Mouse (Mus musculus) CH12.LX (cell line): ENCODE measurements around the gene Gm13694. TPM values are rescaled to one million over a fixed set of nuclear protein-coding genes. Genes with fewer than 3 reads are reported as not detected.
"Not testable (repeated sequence)": the region's sequence is repeated elsewhere in the genome, so short reads cannot be mapped to it uniquely, and the experiment has no call there.

Source experiments
- DNase-seq: peaks from one replicate; pipeline ENCODE4 v3.0.0-alpha.2; 2013; ENCODE audit errors: extremely low read depth
- H3K27ac ChIP-seq: 2 replicates; pipeline ENCODE4 v1.5.1; 2012; ENCODE audit warnings: low read depth, mild to moderate bottlenecking, control low read depth, moderate library complexity; ENCODE audit not compliant: insufficient read depth
- H3K27me3 ChIP-seq: replicated peaks from 2 replicates; pipeline ENCODE3; 2012; ENCODE audit warnings: inconsistent platforms
- H3K36me3 ChIP-seq, 2 experiments: replicated peaks in 1 of 2; 2 replicates each; pipeline versions ENCODE3 to v1.6.1; 2012; ENCODE audit warnings: inconsistent platforms in 1 of 2, low read length in 1 of 2, mild to moderate bottlenecking in 1 of 2, mixed read lengths in 1 of 2, moderate library complexity in 1 of 2; ENCODE audit not compliant: control insufficient read depth in 1 of 2, insufficient read depth in 1 of 2
- H3K4me1 ChIP-seq, 2 experiments: 2 replicates each; pipeline ENCODE4 v1.6.1; 2012; ENCODE audit warnings: inconsistent platforms in 1 of 2, moderate library complexity in 1 of 2; ENCODE audit not compliant: insufficient read depth in 2 of 2, control insufficient read depth in 1 of 2
- H3K4me2 ChIP-seq: 2 replicates; pipeline ENCODE4 v1.6.1; 2012; ENCODE audit warnings: low read depth, mild to moderate bottlenecking, control low read depth; ENCODE audit not compliant: poor library complexity, insufficient read depth, severe bottlenecking
- H3K4me3 ChIP-seq, 3 experiments: fragments of 150-350 bp in 1 of 3; sonication (generic) in 1 of 3; replicated peaks in 1 of 3; 2 replicates each; pipeline versions ENCODE3 to v1.5.1; 2011 to 2012; ENCODE audit warnings: low read depth in 2 of 3, low read length in 2 of 3, mild to moderate bottlenecking in 2 of 3, moderate library complexity in 2 of 3, control low read depth in 1 of 3, improper control_type of control experiment in 1 of 3, inconsistent platforms in 1 of 3, mixed read lengths in 1 of 3; ENCODE audit not compliant: poor library complexity in 1 of 3
- H3K79me2 ChIP-seq: replicated peaks from 2 replicates; pipeline ENCODE4 v1.6.1; 2012; ENCODE audit warnings: mild to moderate bottlenecking, moderate library complexity; ENCODE audit not compliant: control insufficient read depth, poor library complexity, insufficient read depth, severe bottlenecking; ENCODE audit errors: extremely low read depth
- H3K9ac ChIP-seq: 2 replicates; pipeline ENCODE4 v1.6.1; 2012; ENCODE audit warnings: low read depth, mild to moderate bottlenecking, control low read depth, moderate library complexity; ENCODE audit not compliant: insufficient read depth
- H3K9me3 ChIP-seq: replicated peaks from 2 replicates; pipeline ENCODE3; 2012; ENCODE audit warnings: low read length, inconsistent platforms, mixed read lengths
- BHLHE40 ChIP-seq: IDR thresholded peaks from 2 replicates; pipeline ENCODE4 v1.6.1; 2011; ENCODE audit warnings: mild to moderate bottlenecking, low read depth, low read length, improper control_type of control experiment
- CHD1 ChIP-seq: IDR thresholded peaks from 2 replicates; pipeline ENCODE4 v1.6.1; 2012; ENCODE audit warnings: low read depth, low read length, improper control_type of control experiment, inconsistent platforms
- CHD2 ChIP-seq: IDR thresholded peaks from 2 replicates; pipeline ENCODE4 v1.6.1; 2011; ENCODE audit warnings: low read length, improper control_type of control experiment
- CTCF ChIP-seq, 2 experiments: IDR thresholded peaks in 1 of 2; conservative IDR thresholded peaks in 1 of 2; 2 replicates each; pipeline ENCODE4 v1.5.1; 2011 to 2012; ENCODE audit warnings: low read depth in 2 of 2, low read length in 2 of 2, improper control_type of control experiment in 1 of 2, inconsistent platforms in 1 of 2, mild to moderate bottlenecking in 1 of 2, moderate library complexity in 1 of 2
- ELF1 ChIP-seq: IDR thresholded peaks from 2 replicates; pipeline ENCODE4 v1.6.1; 2014; ENCODE audit warnings: low read depth, mild to moderate bottlenecking, inconsistent platforms, low read length, improper control_type of control experiment
- EP300 ChIP-seq: IDR thresholded peaks from 2 replicates; pipeline ENCODE4 v1.6.1; 2011; ENCODE audit warnings: low read length, improper control_type of control experiment
- ETS1 ChIP-seq: conservative IDR thresholded peaks from 2 replicates; pipeline ENCODE4 v1.6.1; 2012; ENCODE audit warnings: low read depth, mild to moderate bottlenecking, inconsistent platforms, low read length, improper control_type of control experiment, moderate library complexity
- GABPA ChIP-seq: IDR thresholded peaks from 2 replicates; pipeline ENCODE4 v1.6.1; 2012; ENCODE audit warnings: low read depth, low read length, improper control_type of control experiment, inconsistent platforms; ENCODE audit not compliant: insufficient replicate concordance
- IRF4 ChIP-seq: IDR thresholded peaks from 2 replicates; pipeline ENCODE4 v1.6.1; 2014; ENCODE audit warnings: low read depth, mild to moderate bottlenecking, inconsistent platforms, low read length, improper control_type of control experiment
- JUND ChIP-seq: conservative IDR thresholded peaks from 2 replicates; pipeline ENCODE4 v1.6.1; 2011; ENCODE audit warnings: low read depth, low read length, improper control_type of control experiment
- MAFK ChIP-seq: IDR thresholded peaks from 2 replicates; pipeline ENCODE4 v1.6.1; 2011; ENCODE audit warnings: low read length, improper control_type of control experiment; ENCODE audit not compliant: insufficient replicate concordance
- MAX ChIP-seq: IDR thresholded peaks from 2 replicates; pipeline ENCODE4 v1.6.1; 2011; ENCODE audit warnings: low read length, improper control_type of control experiment
- MEF2A ChIP-seq: IDR thresholded peaks from 2 replicates; pipeline ENCODE4 v1.6.1; 2014; ENCODE audit warnings: low read depth, mild to moderate bottlenecking, inconsistent platforms, low read length, improper control_type of control experiment, borderline replicate concordance
- MYC ChIP-seq: IDR thresholded peaks from 2 replicates; pipeline ENCODE4 v1.6.1; 2011; ENCODE audit warnings: low read depth, mild to moderate bottlenecking, improper control_type of control experiment, low read length
- NELFE ChIP-seq: IDR thresholded peaks from 2 replicates; pipeline ENCODE4 v1.6.1; 2011; ENCODE audit warnings: low read depth, low read length, improper control_type of control experiment
- NRF1 ChIP-seq: IDR thresholded peaks from 2 replicates; pipeline ENCODE4 v1.6.1; 2014; ENCODE audit warnings: low read depth, mild to moderate bottlenecking, inconsistent platforms, low read length, improper control_type of control experiment, moderate library complexity
- PAX5 ChIP-seq: IDR thresholded peaks from 2 replicates; pipeline ENCODE4 v1.6.1; 2012; ENCODE audit warnings: low read length, inconsistent platforms, mixed read lengths
- RCOR1 ChIP-seq: conservative IDR thresholded peaks from 2 replicates; pipeline ENCODE4 v1.6.1; 2012; ENCODE audit warnings: low read depth, mild to moderate bottlenecking, inconsistent platforms, low read length, improper control_type of control experiment
- SMC3 ChIP-seq: IDR thresholded peaks from 2 replicates; pipeline ENCODE4 v1.6.1; 2011; ENCODE audit warnings: low read depth, low read length, improper control_type of control experiment
- TCF12 ChIP-seq: IDR thresholded peaks from 2 replicates; pipeline ENCODE4 v1.6.1; 2014; ENCODE audit warnings: low read depth, mild to moderate bottlenecking, inconsistent platforms, low read length, improper control_type of control experiment
- UBTF ChIP-seq: IDR thresholded peaks from 2 replicates; pipeline ENCODE4 v1.6.1; 2012; ENCODE audit warnings: low read depth, mild to moderate bottlenecking, inconsistent platforms, low read length, improper control_type of control experiment, moderate library complexity
- ZKSCAN1 ChIP-seq: IDR thresholded peaks from 2 replicates; pipeline ENCODE4 v1.6.1; 2012; ENCODE audit warnings: low read depth, inconsistent platforms, low read length, improper control_type of control experiment, borderline replicate concordance
- dilution Hi-C: fragments of 300-500 bp; cut with MboI; formaldehyde crosslinking; loops from 2 replicates; pipeline ENCODE4 v1.14.3; 2020; ENCODE audit warnings: low sequenced_read_pairs; ENCODE audit not compliant: extremely low pct_unique_long_range_greater_than_20kb, extremely low pct_ligation_motif_present
- in situ Hi-C: fragments of 300-500 bp; cut with MboI; formaldehyde crosslinking; loops from 3 replicates; pipeline ENCODE4 v1.14.3; 2019; ENCODE audit warnings: low sequenced_read_pairs, low pct_ligation_motif_present, low pct_unique_long_range_greater_than_20kb, mixed read lengths
- polyA plus RNA-seq: library from polyadenylated mRNA; unstranded; fragments of >175 nt; gene quantifications from 2 replicates; pipeline ENCODE4 v1.2.1, GENCODE M21; 2012; ENCODE audit warnings: low read depth; ENCODE audit not compliant: insufficient read length
- total RNA-seq, 2 experiments: library from RNA; depleted of rRNA; stranded (reverse); fragments of 300-350 nt in 1 of 2; fragments of >200 nt in 1 of 2; gene quantifications; 2 replicates each; pipeline ENCODE4 v1.2.3; 2012 to 2014

The Gm13694 gene
- total and polyA plus RNA-seq, 3 experiments = 0.04 to 0.44 TPM; not detected in 1

GRCm38 (mm10) chr2:84009818-84010217, 31.1 kb downstream of the Gm13694 start:
- Histone ChIP-seq H3K79me2 (no peaks in the 10 kb centered on the region), H3K9me3 (no peaks in the 10 kb centered on the region)

GRCm38 (mm10) chr2:84014572-84014971, 35.8 kb downstream of the Gm13694 start:
- in situ Hi-C loops = no loop called here
- no peaks in the 10 kb centered on the region for H3K27me3 ChIP-seq

More at GRCm38 (mm10) chr2:84009818-84010217, 31.1 kb downstream of the Gm13694 start:
- Histone ChIP-seq H3K4me1 (no peaks in the 10 kb centered on the region), H3K36me3 (no peaks in the 10 kb centered on the region)
- TF ChIP-seq TCF12 (no peak), CTCF (conservative IDR thresholded peaks at IDR 0.05 in 1 of 2, IDR thresholded peaks at IDR 0.05 in 1 of 2; ENCODE audit: low read depth in 2 of 2, low read length in 2 of 2) (no peak), JUND (no peak), UBTF (no peak), CHD1 (no peak)
- TF ChIP-seq, all 38 proteins: peak for 0
- in situ Hi-C loops (no loop called here), dilution Hi-C loops (no loop called here)
- H3K27ac ChIP-seq = no peak overlapping the region
- no peaks in the 10 kb centered on the region for H3K27me3 ChIP-seq
- no peak overlapping the region for H3K4me3 ChIP-seq
- no peak for DNase-seq
- H3K4me2 ChIP-seq = no peak overlapping the region
- no peak overlapping the region for H3K9ac ChIP-seq

GRCm38 (mm10) chr2:84016291-84016690, 37.6 kb downstream of the Gm13694 start:
- peaks cover 0 to 14% of the 10 kb centered on the region in 2 experiments; a peak in 2 of 4 replicates for H3K4me1 ChIP-seq
- DNase-seq, dilution Hi-C loops: not testable (repeated sequence)

More at GRCm38 (mm10) chr2:84014572-84014971, 35.8 kb downstream of the Gm13694 start:
- no peak for TF ChIP-seq EP300
- TF ChIP-seq IRF4 = no peak
- TF ChIP-seq CHD2 = no peak
- TF ChIP-seq GABPA = no peak
- no peak for TF ChIP-seq JUND
- TF ChIP-seq ETS1 = no peak
- no peak for TF ChIP-seq MYC
- no peak for TF ChIP-seq BHLHE40
- no peak for TF ChIP-seq MEF2A
- no peak for TF ChIP-seq CHD1
- TF ChIP-seq RCOR1 = no peak
- no peak for TF ChIP-seq NELFE
- no peak for TF ChIP-seq MAFK
- TF ChIP-seq PAX5 = no peak
- TF ChIP-seq ELF1 = no peak
- TF ChIP-seq SMC3 = no peak
- no peak for TF ChIP-seq ZKSCAN1
- no peak for TF ChIP-seq NRF1
- no peak for TF ChIP-seq MAX
- Histone ChIP-seq H3K4me2 (no peak overlapping the region), H3K9ac (no peak overlapping the region), H3K4me3 (no peak overlapping the region), H3K79me2 (no peaks in the 10 kb centered on the region), H3K36me3 (no peaks in the 10 kb centered on the region), H3K27ac (no peak overlapping the region), H3K4me1 (peaks cover 0 to 10% of the 10 kb centered on the region in 2 experiments; a peak in 2 of 4 replicates), H3K9me3 (no peaks in the 10 kb centered on the region)
- no peak for DNase-seq
- dilution Hi-C loops = no loop called here

More at GRCm38 (mm10) chr2:84016291-84016690, 37.6 kb downstream of the Gm13694 start:
- H3K27me3 ChIP-seq, H3K4me2 ChIP-seq, H3K27ac ChIP-seq, H3K4me3 ChIP-seq, H3K79me2 ChIP-seq, H3K9ac ChIP-seq, H3K36me3 ChIP-seq, in situ Hi-C loops, H3K9me3 ChIP-seq: not testable (repeated sequence)
